Comparison of ENCODE assay signal across 9 mouse cellular contexts in the genomic region with DNA sequence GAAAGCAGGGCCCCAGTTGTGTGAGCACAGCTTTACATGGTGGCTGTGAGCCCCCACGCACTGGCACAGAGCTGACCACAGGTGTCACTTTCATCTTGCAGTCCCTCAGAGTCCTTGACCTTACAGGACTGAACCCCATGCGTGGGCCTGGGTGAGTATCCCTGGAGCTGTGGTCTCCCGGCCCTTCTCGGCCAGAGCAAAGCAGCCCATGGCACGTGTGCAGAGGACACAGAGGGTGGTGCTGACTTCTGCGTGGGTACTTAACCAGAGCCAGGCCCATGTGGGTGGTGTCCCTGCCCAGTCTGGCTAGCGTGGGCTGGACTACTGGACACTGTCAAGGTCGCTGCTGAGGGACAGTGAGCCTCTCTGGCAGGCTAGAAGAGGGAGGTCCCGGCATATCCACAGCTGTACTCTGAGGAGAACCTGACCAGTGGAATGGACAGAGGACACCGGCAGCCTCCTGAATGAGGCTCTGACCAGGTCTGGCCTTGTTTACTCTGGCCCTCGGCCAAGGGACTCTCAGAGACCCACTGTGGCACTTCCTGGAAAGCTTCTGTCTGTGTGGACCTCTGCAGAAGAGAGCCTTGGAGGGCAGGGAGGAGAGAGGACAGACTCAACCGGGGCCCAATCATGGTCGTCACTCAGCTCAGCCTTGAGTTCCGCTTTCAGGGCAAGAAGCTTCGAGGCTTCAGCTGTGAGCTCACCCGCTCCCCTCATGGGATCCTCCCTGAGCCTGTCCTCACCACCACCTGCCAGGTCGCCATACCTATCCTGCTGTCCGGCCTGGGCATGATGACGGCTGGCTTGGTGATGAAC. TPM values are rescaled to one million over a fixed set of nuclear protein-coding genes. Genes with fewer than 3 reads are reported as not detected.
DNase-seq lines count a peak whose midpoint lies in the region; ATAC-seq and TF ChIP-seq lines count a peak whose summit lies in the region.
"Had no signal": no experiment of that assay in that cellular context is flagged by ENCODE, and none has a peak within 500 bp of the region (broad histone marks: within the 10 kb centered on the region; RNA-seq: fewer than 3 reads in every experiment).

No protein-coding gene starts in this region.

- no peaks in the 10 kb centered on the region for H3K27me3 ChIP-seq in kidney, postnatal 0 days (ENCODE audit: insufficient read depth, low read length)
- H3K27me3 ChIP-seq: embryonic facial prominence, embryonic 15.5 days had no signal

- DNase-seq in layer of hippocampus, adult 9-11 months: peak; percentile 34
- no peak for DNase-seq in layer of hippocampus, postnatal 25 days (ENCODE audit: extremely low spot score in 1 of 2, low spot score in 1 of 2)
- peak; percentile 39 for DNase-seq in c-Kit-positive CD71-positive TER-119-positive erythroid progenitor cells, embryonic 14.5 days (ENCODE audit: low spot score)
- DNase-seq in kidney, postnatal 0 days (ENCODE audit: low spot score): peak; percentile 52
- DNase-seq in lung, postnatal 4 days: peak; percentile 54 to 72
- DNase-seq in cerebellum, adult 9-11 months: no peak
- DNase-seq in left cerebral cortex, adult 9 months (ENCODE audit: low spot score in 2 of 2): no peak
- DNase-seq in layer of hippocampus, adult 18-20 months (ENCODE audit: low spot score in 2 of 2): no peak

- no peaks in the 10 kb centered on the region for H3K36me3 ChIP-seq in kidney, postnatal 0 days (ENCODE audit: insufficient read depth, low read length)
- H3K36me3 ChIP-seq: embryonic facial prominence, embryonic 15.5 days had no signal

- no peak overlapping the region for H3K9ac ChIP-seq in kidney, postnatal 0 days (ENCODE audit: low read depth, low read length)
- H3K9ac ChIP-seq: embryonic facial prominence, embryonic 15.5 days had no signal

- peak overlapping the region; percentile 36; the same call in 1 of the 2 replicates for H3K27ac ChIP-seq in kidney, postnatal 0 days
- H3K27ac ChIP-seq: embryonic facial prominence, embryonic 15.5 days had no signal

- 39% methylated on average over 19 of the region's 19 CpGs for WGBS in kidney, postnatal 0 days

- no peak overlapping the region for H3K4me3 ChIP-seq in kidney, postnatal 0 days (replicated peaks; ENCODE audit: low read depth, low read length)
- H3K4me3 ChIP-seq: embryonic facial prominence, embryonic 15.5 days had no signal

- peaks cover 21% of the 10 kb centered on the region for H3K4me1 ChIP-seq in kidney, postnatal 0 days (replicated peaks; ENCODE audit: insufficient read depth, low read length)

- TF ChIP-seq CTCF in kidney, postnatal 0 days (IDR thresholded peaks at IDR 0.05; ENCODE audit: low read depth): no peak

- H3K4me2 ChIP-seq in kidney, postnatal 0 days (ENCODE audit: low read length): no peak overlapping the region
- H3K4me2 ChIP-seq: embryonic facial prominence, embryonic 15.5 days had no signal

- ATAC-seq in kidney, postnatal 0 days (replicated peaks; ENCODE audit: low FRiP score, low read depth): peak; percentile 48

- H3K9me3 ChIP-seq in kidney, postnatal 0 days (replicated peaks; ENCODE audit: low read length): no peaks in the 10 kb centered on the region
- H3K9me3 ChIP-seq: embryonic facial prominence, embryonic 15.5 days had no signal

RNA-seq across cellular contexts. Expression of a gene that starts 14.5 kb away (rescaled TPM):
- 1 to 10 TPM; 3.7 to 4.6 TPM for total RNA-seq in layer of hippocampus, postnatal 25 days (2021)
- polyA plus RNA-seq in kidney, postnatal 0 days (2015; fragmentation: Nextera tagmentation; extraction: Ambion mirVana): 5.6 and 6.3 TPM in 2 replicates
- total RNA-seq in layer of hippocampus, adult 18-20 months (2021): 1 to 10 TPM; 3.9 to 4.0 TPM

Comparison
In these comparisons a context has a peak if more than half of its experiments do, and no peak if none do; other contexts are left out.
1. DNase-seq: peak in layer of hippocampus, adult 9-11 months (single experiment), c-Kit-positive CD71-positive TER-119-positive erythroid progenitor cells, embryonic 14.5 days (single experiment), kidney, postnatal 0 days (single experiment) and lung, postnatal 4 days (2 of 2); none in layer of hippocampus, postnatal 25 days (0 of 2), cerebellum, adult 9-11 months (single experiment), left cerebral cortex, adult 9 months (0 of 2) and layer of hippocampus, adult 18-20 months (0 of 2).